Mouse (Mus musculus) G1E-ER4 (cell line): ENCODE results near the gene Pex1. TPM values are rescaled to one million over a fixed set of nuclear protein-coding genes. Genes with fewer than 3 reads are reported as not detected.

Experiments
- GATA1 ChIP-seq: IDR thresholded peaks from one replicate; pipeline ENCODE4 v1.8.0; 2012; ENCODE audit warnings: low read length, inconsistent platforms
- polyA plus RNA-seq: library from polyadenylated mRNA; stranded (reverse); fragments of >175 nt; gene quantifications from 2 replicates; pipeline ENCODE4 v1.2.3, GENCODE M21; 2012

Pex1 gene
- polyA plus RNA-seq, 1 experiment, result 4.3 TPM

GRCm38 (mm10) chr5:3665225-3665624, 69.4 kb downstream of the Pex1 start:
- TF ChIP-seq GATA1, result no peak

GRCm38 (mm10) chr5:3666585-3666984, 70.7 kb downstream of the Pex1 start:
- TF ChIP-seq GATA1, result no peak

GRCm38 (mm10) chr5:3669938-3670554, 74.2 kb downstream of the Pex1 start:
- no peak for TF ChIP-seq GATA1

Other genes with a start within 250 kb of the Pex1 start
- 14.6 and 17.4 TPM in 2 replicates for gene Fam133b, start 52.2 kb upstream of the Pex1 start, polyA plus RNA-seq
- 0.26 and 0.38 TPM in 2 replicates for gene 1700109H08Rik, start 24.5 kb upstream of the Pex1 start, polyA plus RNA-seq
- gene Rbm48, start 519 bp downstream of the Pex1 start, polyA plus RNA-seq, result 3.9 and 5.2 TPM in 2 replicates
- not detected in 2 replicates for gene Tmbim7, start 55.1 kb downstream of the Pex1 start, polyA plus RNA-seq
- gene Gatad1, start 61.1 kb downstream of the Pex1 start, polyA plus RNA-seq, result 63.4 and 81.5 TPM in 2 replicates
- 14.1 and 15.3 TPM in 2 replicates for gene Ankib1, start 206.9 kb downstream of the Pex1 start, polyA plus RNA-seq
- gene Krit1, start 207.1 kb downstream of the Pex1 start, polyA plus RNA-seq, result 6.6 and 8.4 TPM in 2 replicates
- gene Lrrd1, start 249.1 kb downstream of the Pex1 start, polyA plus RNA-seq, result not detected in 2 replicates